Mouse (Mus musculus) lung, adult 2 months (tissue): ENCODE data around the gene Napa. TPM values are rescaled to one million over a fixed set of nuclear protein-coding genes. Genes with fewer than 3 reads are reported as not detected.

ENCODE experiments used
- DNase-seq: peaks from one replicate; pipeline ENCODE4 v3.0.0; 2022
- H3K4me1 ChIP-seq: fragments of 200-500 bp; 2 replicates; pipeline ENCODE4 v1.6.1; 2011; ENCODE audit warnings: low read length; ENCODE audit not compliant: control insufficient read depth, insufficient read depth
- H3K4me3 ChIP-seq: fragments of 200-500 bp; replicated peaks from 2 replicates; pipeline ENCODE3; 2011; ENCODE audit warnings: low read depth, mild to moderate bottlenecking, control low read depth, low read length; ENCODE audit errors: extremely low read depth
- CTCF ChIP-seq: fragments of 200-500 bp; IDR thresholded peaks from 2 replicates; pipeline ENCODE4 v1.5.1; 2011; ENCODE audit warnings: mild to moderate bottlenecking, low read length, control low read depth; ENCODE audit not compliant: insufficient read depth
- POLR2A ChIP-seq: fragments of 200-500 bp; IDR thresholded peaks from 2 replicates; pipeline ENCODE4 v1.6.1; 2011; ENCODE audit warnings: low read depth, mild to moderate bottlenecking, control low read depth, low read length, borderline replicate concordance; ENCODE audit errors: extremely low read depth
- WGBS: fragments of 180-500 bp; shearing (Covaris S2); methylation state at CpG from one replicate; pipeline ENCODE4 v1.1.7; 2018; 5-methylcytosine and 5-hydroxymethylcytosine counted together
- polyA plus RNA-seq: library from polyadenylated mRNA; depleted of rRNA; stranded (reverse); fragments of >200 nt; gene quantifications from 2 replicates; pipeline ENCODE4 v1.2.3, GENCODE M21; 2012; rRNA removed

Gene Napa
- 144 and 157 TPM in 2 replicates for polyA plus RNA-seq

DNA sequence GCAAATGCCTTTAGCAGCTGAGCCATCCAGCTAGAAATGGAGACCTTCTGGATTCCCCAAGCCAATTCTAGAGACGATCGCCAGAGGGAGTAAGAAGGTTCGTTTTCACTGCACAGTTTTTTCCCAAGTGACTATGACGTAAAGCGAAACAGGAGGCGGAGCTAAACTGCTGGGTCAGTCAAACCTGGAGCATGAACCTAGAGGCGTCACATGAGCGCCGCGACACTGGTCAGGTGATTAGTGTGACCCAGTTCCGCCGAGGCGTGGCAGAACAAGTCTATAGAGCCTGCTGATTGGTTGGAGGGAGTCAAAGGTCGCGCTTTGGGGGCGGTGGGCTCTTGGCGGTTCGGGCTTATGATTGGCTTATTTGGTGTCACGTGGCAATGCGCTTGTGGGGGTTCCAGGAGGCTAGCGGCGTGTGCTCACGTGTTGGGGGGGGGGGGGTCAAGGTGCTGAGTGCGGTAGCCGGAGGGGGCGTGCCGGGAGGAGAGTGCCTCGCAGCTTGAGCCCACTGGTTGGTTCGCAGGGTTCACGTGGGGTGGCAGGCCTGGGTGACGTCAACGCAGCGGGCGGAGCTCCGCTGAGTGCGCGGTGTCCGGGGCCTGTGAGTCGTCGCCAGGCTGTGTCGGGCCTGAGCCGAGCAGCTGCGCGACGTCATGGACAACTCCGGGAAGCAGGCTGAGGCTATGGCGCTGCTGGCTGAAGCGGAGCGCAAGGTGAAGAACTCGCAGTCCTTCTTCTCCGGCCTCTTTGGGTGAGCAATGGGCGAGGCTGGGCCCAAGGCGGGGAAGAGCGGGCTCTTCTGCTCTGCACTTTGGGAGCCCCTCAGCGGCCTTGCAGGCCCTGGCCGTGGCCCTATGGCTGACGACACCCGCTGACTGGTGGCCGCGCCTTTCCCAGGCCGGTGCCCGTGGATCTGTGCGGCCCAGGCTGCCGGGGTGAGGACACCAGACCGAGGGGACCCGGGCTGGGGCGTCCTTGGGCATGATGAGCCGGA, at the start of gene Napa:
TSS of gene Napa (plus strand) at position 438 of the 997 bp plus-strand sequence.
- H3K4me1 ChIP-seq = peaks cover 11% of the 10 kb centered on the region; the same call in 1 of the 2 replicates
- H3K4me3 ChIP-seq = peak within 1 kb of the TSS; percentile 80
- TF ChIP-seq CTCF = peak; percentile 11
- TF ChIP-seq POLR2A = peak; percentile 99
- under 1% methylated on average over 68 of the region's 68 CpGs for WGBS
- peak; percentile 96 for DNase-seq

DNA sequence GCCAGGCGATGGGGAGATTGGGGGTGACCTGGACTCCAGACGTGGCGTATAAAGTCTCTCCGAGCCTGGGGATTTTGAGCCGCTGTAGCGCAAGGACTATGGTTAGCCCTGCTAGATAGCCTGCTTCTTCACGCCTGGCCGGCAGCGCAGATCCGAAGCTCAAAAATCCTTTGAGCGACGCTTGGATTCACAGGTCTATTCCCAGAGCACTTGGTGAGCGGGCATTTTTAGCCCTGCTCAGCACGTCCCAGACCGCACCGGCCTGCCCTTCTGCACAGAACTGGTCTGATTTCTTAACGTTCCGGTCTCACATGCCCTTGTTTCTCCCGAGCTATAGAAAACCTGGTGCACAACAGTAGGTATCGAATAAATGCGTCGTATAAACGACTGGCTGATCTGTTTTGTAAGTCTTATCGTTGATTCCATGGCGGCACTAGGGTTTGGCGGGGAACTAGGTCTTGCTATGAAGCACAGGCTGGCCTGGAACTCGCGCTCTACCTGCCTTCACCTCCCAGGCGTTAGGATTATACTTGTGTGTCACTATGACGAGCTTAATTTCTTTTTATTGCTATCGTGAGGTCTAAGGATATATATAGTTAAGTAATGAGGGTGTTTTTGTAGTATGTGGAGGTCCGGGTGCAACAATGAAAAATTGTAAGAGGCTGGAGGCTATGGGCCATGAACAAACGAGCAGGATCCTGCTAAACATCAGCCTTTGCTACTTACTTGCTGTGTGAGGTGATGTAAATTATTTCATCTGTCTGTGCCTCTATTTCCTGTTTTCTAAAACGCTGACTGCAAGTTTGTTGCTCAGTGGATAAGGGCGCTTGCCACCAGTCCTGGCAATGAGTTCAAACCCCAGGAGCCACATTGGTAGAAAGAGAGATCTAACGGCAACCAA, 49.3 kb upstream of the Napa start:
- no peak for DNase-seq
- WGBS = 7% methylated on average over 36 of the region's 36 CpGs
- H3K4me1 ChIP-seq = peaks cover 21% of the 10 kb centered on the region
- peak overlapping the region; percentile 98 for H3K4me3 ChIP-seq
- TF ChIP-seq POLR2A (no peak), CTCF (no peak)

DNA sequence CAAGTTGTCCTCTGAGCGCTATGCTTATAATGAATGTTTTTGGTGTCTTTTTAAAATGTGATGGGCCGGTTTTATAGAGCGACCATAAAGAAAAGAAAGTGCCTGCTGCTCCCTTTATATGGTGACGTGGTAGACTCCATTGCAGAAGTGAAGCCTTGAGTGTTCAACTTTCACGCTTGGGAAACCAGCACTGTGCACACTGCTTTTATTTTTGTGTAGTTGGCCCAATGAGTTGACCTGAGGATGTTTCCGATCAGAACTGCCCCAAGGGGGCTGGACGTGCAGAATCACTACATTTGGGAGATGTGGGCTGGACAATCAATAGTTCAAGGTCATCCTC, 48.7 kb upstream of the Napa start:
- Histone ChIP-seq H3K4me1 (peaks cover 16% of the 10 kb centered on the region), H3K4me3 (peak overlapping the region; percentile 31)
- no peak for TF ChIP-seq CTCF
- no peak for TF ChIP-seq POLR2A
- 67% methylated on average over 7 of the region's 7 CpGs for WGBS
- DNase-seq = no peak

DNA sequence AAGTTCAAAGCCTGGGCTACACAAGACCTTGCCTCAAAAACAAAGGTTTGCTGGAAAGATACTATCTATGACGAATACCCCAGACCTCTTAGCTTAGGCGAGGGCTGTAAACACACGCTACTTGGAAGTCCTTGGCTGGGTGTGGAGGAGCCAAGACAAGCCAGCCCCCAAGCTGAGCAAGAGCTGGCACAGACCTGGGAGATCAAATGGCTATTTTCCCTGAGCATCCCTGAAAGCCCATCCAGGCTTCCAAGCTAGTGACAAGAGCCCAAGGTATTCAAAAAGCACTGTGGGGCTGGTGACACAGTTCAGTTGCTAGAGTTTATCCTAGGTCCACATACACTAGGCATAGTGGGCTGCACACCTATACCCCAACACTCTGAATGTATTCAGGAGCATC, 47.7 kb upstream of the Napa start:
- Histone ChIP-seq H3K4me1 (peaks cover 9% of the 10 kb centered on the region), H3K4me3 (no peak overlapping the region)
- 84% methylated on average over 3 of the region's 3 CpGs for WGBS
- TF ChIP-seq CTCF (no peak), POLR2A (no peak)
- no peak for DNase-seq

DNA sequence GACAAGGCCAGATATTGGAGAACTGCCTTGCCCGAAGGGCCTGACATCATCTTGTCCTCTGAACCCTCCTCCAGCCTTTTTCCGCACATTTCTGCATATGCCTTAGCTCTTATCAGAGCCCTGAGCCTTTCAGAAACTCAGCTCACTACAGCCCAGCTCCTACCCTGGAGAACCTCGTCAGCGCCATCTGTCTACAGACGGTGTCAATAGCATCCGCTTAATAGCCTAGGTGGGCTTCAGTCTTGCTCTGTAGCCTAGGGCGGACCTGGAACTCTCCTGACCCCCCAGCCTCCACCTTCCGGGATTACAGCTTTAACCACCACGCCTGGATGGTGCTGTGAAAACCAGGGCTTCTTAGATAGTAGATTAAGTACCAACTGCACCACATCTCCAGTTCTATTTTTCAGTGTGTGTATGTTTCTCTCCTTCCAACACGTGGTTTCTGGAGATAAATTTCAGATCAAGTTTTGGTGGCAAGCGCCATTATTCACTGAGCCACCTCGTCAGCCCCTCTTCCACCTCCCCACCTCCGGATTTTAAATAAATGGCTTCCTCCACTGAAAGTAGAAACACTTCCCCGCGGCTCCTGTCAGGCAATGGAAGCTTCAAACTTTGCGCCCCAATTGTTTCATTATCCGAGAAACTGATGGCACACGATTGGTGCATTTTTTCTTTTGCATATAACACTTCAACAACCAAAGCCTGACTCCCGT, 46.2 kb upstream of the Napa start:
- peak; percentile 79 for DNase-seq
- TF ChIP-seq CTCF = peak; percentile 96
- no peak for TF ChIP-seq POLR2A
- WGBS = under 1% methylated on average over 19 of the region's 19 CpGs
- Histone ChIP-seq H3K4me3 (peak overlapping the region; percentile 77), H3K4me1 (peaks cover 3% of the 10 kb centered on the region; the same call in 1 of the 2 replicates)

DNA sequence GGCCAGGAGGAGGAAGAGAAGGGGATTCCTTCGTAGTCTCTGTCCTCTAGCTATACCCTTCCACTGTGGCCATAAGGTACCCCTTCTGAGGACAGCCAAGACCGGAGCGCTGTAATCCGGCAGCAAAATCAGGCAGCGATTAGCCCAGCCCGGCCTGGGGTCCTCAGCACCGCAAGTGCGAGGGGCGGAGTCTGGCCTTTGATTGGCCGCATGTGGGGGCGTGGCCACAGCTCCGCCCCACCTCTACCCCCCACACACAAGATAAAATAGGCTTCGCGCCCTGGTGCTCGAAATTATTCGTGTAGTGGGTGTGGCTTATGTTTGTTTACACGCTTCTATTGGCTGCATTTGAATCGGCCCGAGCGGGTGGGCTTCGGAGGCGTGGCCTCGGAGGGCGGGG, 45.6 kb upstream of the Napa start:
- under 1% methylated on average over 24 of the region's 24 CpGs for WGBS
- peak; percentile 94 for DNase-seq
- peak overlapping the region; percentile 77 for H3K4me3 ChIP-seq
- TF ChIP-seq POLR2A = peak; percentile 81; the same call in 1 of the 2 replicates
- no peak for TF ChIP-seq CTCF
- H3K4me1 ChIP-seq = peaks cover 3% of the 10 kb centered on the region; the same call in 1 of the 2 replicates

DNA sequence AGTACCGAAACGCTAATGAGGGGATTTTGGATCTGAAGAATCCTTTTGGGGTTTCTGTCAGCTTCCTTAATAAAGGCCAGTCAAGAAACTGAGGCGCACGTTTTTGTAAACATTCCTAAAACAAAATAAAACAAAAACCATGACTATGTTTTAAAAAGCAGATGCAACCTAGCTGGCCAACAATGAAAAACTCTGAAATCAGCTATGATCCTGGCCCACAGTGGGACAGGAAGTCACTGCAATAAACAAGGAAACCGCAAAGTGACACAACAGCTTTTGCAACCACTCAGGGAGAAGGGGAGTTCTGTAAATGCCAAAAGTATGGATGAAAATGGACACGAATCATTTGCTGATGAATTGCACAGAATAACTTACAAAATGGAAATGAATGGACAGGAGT, 45.2 kb upstream of the Napa start:
- peaks cover 3% of the 10 kb centered on the region; the same call in 1 of the 2 replicates for H3K4me1 ChIP-seq
- 2% methylated on average over 6 of the region's 6 CpGs for WGBS
- H3K4me3 ChIP-seq = peak overlapping the region; percentile 30
- no peak for DNase-seq
- TF ChIP-seq POLR2A (no peak), CTCF (no peak)

DNA sequence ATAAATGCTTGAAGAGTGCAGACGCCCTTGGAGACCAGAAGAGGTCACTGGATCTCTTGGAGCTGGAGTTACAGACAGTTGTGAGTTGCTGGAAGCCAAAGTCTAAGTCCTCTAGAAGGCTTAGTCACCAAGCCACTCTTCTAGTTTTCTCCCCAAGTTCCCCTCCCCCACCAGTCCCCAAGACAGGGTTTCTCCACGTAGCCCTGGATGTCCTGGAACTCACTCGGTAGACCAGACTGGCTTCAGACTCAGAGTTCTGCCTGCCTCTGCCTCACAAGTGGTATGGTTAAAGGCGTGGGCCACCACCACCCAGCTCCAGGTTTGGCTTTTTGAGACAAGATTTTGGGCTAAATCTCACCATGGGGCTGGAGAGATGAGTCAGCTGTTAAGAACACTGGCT, 43.3 kb upstream of the Napa start:
- no peak for DNase-seq
- H3K4me1 ChIP-seq = peaks cover 3% of the 10 kb centered on the region; the same call in 1 of the 2 replicates
- H3K4me3 ChIP-seq = no peak overlapping the region
- WGBS = 58% methylated on average over 4 of the region's 4 CpGs
- TF ChIP-seq POLR2A (no peak), CTCF (no peak)

DNA sequence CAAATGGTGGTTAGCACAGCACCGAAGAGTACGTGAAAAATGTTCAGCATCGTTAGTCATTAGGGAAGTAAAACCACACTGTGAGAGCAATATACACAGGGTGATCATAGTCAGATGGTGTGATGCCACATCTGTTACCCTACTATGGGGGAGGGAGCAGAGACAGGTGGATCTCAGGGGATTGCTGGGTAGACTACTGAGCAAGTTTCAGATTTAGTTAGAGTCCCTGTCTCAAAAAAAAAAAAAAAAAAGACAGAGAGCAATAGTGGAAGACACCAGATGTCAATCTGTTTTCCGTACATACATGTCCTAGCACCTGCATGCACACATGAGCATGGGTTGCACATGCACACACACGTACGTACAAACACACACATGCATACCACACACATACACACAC, 42.6 kb upstream of the Napa start:
- DNase-seq = no peak
- TF ChIP-seq POLR2A (no peak), CTCF (no peak)
- no peak overlapping the region for H3K4me3 ChIP-seq
- 83% methylated on average over 6 of the region's 6 CpGs for WGBS
- 0 out of 2 replicates have a peak, but pooled peaks cover 3% of the 10 kb centered on the region for H3K4me1 ChIP-seq
